Mouse (Mus musculus): ENCODE measurements around the gene Ttc17.
"Not testable (repeated sequence)": the region's sequence is repeated elsewhere in the genome, so short reads cannot be mapped to it uniquely, and the experiment has no call there.

The Ttc17 gene

GRCm38 (mm10) chr2:94406083-94406957 is at the start of gene Ttc17:
TSS of gene Ttc17 (minus strand) at chr2:94406689.
- in situ Hi-C loops (cut with MboI; ENCODE audit: unreplicated experiment in 2 of 2), result loop anchor here (25.0 kb wide), 3 partner anchors 244 to 1219 kb away; partner anchors contain the start of genes Hsd17b12 (in 2 of the 2), Cd82 (in 1 of the 2) and Trp53i11 (in 1 of the 2)

DNA sequence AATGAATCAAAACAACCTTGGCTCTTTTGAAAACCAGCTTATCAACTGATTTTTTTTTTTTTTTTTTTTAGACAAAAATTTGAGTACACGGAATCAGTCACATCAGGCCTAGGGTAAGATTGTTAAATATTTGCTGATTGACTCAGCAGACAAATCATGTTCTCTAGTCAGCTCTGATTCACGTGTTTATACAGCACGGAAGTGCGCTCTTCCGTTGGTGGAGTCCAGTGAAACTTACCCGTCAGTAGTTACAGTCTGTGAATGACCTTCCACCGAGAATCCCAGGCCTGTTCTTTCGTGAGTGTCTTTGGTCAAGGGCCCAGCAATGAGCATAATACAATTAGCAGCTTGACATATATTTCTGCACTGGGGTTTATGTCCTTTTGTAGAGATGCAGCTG is 43.2 kb upstream of the Ttc17 start:
- in situ Hi-C loops (cut with MboI; ENCODE audit: unreplicated experiment in 2 of 2), result loop anchor here (25.0 kb wide), 5 partner anchors 513 to 1863 kb away; partner anchors contain the start of gene Lrrc4c (in 1 of the 2)

DNA sequence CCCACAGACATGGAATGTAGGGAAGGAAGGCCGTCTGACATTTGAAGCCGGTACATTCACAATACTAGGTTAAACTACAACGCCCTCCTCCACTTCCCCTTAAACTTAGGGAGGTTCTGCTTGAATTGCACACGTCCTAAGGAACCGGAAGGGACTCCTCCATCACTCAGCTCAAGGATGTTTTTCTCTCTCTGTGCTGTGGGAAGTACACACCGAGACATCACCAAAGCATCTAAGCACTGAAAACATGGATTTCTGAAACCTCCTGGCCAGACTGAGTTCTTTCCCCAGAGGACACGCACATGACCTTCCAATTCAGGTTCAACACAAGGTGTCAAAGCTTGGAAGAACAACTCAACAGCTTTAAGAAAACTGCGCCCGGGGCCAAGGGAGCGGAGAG is 30.5 kb upstream of the Ttc17 start:
- in situ Hi-C loops (cut with MboI; ENCODE audit: unreplicated experiment in 2 of 2), result no loop called here

DNA sequence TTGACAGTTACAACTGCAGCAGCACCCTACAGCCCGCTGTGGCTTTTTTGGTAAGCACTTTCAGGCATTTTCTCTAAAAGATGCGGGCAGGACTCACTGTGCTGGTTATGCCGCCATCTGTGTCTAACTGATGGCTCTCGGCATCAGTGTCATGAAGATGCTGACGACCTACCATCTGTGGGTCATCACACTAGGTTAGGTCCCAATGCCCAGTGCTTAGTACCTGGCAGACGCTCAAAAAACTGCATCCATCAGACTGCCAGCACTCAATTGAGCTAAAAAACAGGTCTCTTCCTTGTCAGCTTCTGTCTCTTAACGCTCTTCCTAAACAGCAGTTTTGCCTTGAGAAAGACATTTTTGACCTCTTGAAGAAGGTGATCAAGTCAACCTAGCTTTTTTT is 29.0 kb upstream of the Ttc17 start:
- in situ Hi-C loops (cut with MboI; ENCODE audit: unreplicated experiment in 2 of 2), result no loop called here

GRCm38 (mm10) chr2:94434833-94435232 is 28.3 kb upstream of the Ttc17 start:
- in situ Hi-C loops (cut with MboI; ENCODE audit: unreplicated experiment in 2 of 2), result no loop called here

DNA sequence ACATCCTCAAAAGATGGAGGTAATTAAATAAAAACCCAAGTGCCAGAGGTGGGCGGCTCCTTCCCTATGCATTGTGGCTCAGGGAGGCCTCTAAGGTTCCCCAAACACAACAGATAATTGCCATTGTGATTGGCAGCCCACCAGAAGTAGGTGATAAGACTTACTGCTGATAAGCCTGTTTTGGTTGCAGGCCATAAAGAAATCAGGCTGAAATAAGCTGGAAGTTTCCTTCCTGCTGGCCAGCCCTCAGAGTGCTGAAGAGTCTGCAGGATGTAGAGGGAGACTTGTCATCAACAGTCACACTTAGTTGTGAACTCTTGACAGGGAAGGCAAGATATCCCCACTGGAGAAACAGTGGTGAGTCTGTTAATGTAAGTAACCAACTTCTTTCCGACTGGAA is 25.7 kb upstream of the Ttc17 start:
- in situ Hi-C loops (cut with MboI; ENCODE audit: unreplicated experiment in 2 of 2), result no loop called here

DNA sequence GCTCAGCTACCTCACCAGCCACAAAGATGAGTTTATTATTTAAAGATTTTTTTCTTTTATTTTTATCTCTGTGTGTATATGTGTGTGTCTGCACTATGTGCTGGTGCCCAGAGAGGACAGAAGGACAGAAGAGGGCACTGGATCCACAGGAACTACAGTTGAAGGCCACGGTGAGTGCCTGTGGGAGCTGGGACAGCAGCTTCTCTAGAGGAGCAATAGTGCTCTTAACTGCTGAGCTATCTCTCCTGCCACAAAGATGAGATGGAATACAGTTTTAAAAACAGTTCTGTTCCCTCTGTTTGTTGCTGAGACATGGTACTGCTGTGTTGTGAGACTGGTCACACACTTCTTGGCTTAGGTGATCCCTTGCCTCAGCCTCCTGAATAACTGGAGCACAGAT is 22.0 kb upstream of the Ttc17 start:
- in situ Hi-C loops (cut with MboI; ENCODE audit: unreplicated experiment in 2 of 2), result no loop called here

DNA sequence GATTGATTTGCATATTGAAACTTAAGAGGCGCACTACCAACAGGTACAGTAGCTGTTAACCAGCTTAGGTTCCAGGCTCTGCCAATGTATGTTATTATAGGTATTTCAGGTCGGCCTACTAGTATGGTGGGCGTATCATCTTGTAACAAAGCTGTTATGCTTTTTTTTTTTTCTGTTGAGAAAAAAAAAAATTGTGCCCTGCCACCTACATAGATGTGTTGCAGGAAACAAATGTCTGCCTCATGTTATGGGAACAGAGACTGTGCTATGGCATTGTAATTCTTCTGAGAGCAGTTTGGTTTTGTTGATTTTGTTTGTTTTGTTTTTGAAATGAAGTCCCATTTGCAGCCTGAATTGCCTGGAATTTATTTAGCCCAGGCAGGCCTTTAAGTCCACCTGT is 952 bp upstream of the Ttc17 start:
- in situ Hi-C loops (cut with MboI; ENCODE audit: unreplicated experiment in 2 of 2), result loop anchor here (25.0 kb wide), 3 partner anchors 245 to 1220 kb away; partner anchors contain the start of genes Hsd17b12 (in 2 of the 2), Cd82 (in 1 of the 2) and Trp53i11 (in 1 of the 2)

DNA sequence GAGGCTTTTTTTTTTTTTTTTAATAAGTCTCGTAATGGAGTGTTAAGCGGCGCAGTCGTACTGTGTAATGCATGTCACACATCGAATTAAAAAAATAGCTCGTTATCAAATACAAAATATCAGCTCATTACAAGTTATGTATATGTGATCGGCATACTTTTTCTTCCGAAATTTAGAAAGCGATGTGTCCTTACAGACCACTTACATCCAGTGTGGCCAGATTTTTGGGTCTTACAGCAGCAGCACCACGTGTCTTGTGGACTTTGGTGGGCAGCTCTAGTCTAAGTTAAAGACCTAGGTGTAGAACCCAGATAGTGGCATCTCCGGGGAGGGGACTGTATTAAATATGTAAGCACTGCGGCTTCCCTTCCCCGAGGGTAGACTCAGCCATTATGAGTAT is 532 bp upstream of the Ttc17 start:
- in situ Hi-C loops (cut with MboI; ENCODE audit: unreplicated experiment in 2 of 2), result loop anchor here (25.0 kb wide), 3 partner anchors 245 to 1220 kb away; partner anchors contain the start of genes Hsd17b12 (in 2 of the 2), Cd82 (in 1 of the 2) and Trp53i11 (in 1 of the 2)

- in situ Hi-C loops (cut with MboI; ENCODE audit: unreplicated experiment in 2 of 2), result loop anchor here (25.0 kb wide), 3 partner anchors 243 to 1218 kb away; partner anchors contain the start of genes Hsd17b12 (in 2 of the 2), Cd82 (in 1 of the 2) and Trp53i11 (in 1 of the 2)
These were observed 949 bp downstream of the Ttc17 start for GRCm38 (mm10) chr2:94405397-94406082.

- in situ Hi-C loops (cut with MboI; ENCODE audit: unreplicated experiment in 2 of 2), result loop anchor here (25.0 kb wide), 3 partner anchors 242 to 1217 kb away; partner anchors contain the start of genes Hsd17b12 (in 2 of the 2), Cd82 (in 1 of the 2) and Trp53i11 (in 1 of the 2)
These were observed 1.8 kb downstream of the Ttc17 start for GRCm38 (mm10) chr2:94404512-94405240.

- in situ Hi-C loops (cut with MboI; ENCODE audit: unreplicated experiment in 2 of 2), result loop anchor here (25.0 kb wide), 3 partner anchors 240 to 1215 kb away; partner anchors contain the start of genes Hsd17b12 (in 2 of the 2), Cd82 (in 1 of the 2) and Trp53i11 (in 1 of the 2)
These were observed 3.9 kb downstream of the Ttc17 start for GRCm38 (mm10) chr2:94402561-94402960.

DNA sequence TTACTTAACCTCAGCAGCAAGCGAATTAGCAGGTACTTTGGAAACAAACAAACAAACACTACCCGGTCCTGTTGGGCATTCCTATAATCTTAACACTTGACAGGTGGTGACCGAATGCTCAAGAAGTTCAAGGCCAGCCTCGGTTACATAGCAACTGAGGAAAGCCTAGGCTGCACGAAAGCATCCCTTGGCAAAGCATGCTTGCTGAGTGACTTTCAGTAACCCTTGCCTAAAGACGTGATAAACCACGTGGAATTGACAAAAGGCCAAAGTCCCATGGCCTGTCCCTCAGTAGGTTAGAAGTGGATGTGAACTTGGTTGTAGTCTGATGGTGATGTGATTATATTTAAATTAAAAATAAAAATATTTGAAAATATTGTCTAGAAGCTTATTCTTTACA is 4.4 kb downstream of the Ttc17 start:
- in situ Hi-C loops (cut with MboI; ENCODE audit: unreplicated experiment in 2 of 2), result loop anchor here (25.0 kb wide), 3 partner anchors 240 to 1215 kb away; partner anchors contain the start of genes Hsd17b12 (in 2 of the 2), Cd82 (in 1 of the 2) and Trp53i11 (in 1 of the 2)

GRCm38 (mm10) chr2:94401006-94401405 is 5.5 kb downstream of the Ttc17 start:
- in situ Hi-C loops (cut with MboI; ENCODE audit: unreplicated experiment in 2 of 2), result loop anchor here (25.0 kb wide), 3 partner anchors 239 to 1214 kb away; partner anchors contain the start of genes Hsd17b12 (in 2 of the 2), Cd82 (in 1 of the 2) and Trp53i11 (in 1 of the 2)

DNA sequence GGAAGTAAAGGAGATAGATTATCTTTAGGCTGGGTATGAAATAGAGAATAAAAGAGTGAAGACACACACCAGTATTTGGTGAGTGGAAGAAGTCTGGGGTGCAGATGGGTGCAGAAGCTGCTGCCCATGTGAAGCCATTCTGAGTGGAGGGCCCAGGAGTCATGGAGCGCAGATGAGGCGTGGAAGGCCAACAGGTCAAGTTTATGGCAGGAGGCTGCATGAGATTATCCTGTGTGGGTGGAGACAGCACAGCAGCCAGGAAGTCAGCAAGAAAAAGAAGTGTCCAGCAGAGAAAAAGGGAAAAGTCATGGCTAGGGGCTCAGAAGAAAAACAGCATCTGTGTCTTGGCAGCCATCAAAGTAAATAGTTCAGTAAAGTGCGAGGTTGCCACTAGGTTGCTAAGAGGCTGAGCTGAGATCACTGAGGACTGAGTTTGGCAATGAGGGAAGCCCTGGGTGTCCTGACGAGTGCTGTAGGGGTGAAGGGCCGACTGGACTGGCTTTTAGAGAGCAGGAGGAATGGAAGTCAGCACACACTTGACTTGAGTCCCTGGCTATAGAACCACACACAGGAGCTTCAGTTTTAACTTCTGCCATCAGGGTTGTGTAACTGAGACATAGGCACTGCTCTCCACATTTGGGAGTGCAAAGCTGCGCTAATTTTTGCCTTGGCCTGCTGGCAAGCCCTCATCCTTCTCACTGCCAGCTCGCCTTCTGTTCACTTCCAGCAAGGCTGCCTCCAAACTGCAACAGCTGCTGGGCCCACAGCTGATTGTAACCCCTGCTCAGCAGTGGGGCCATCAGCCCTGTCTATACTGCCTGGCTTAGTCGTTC is 8.1 kb downstream of the Ttc17 start:
- in situ Hi-C loops (cut with MboI; ENCODE audit: unreplicated experiment in 2 of 2), result no loop called here

- in situ Hi-C loops (cut with MboI; ENCODE audit: unreplicated experiment in 2 of 2), result no loop called here
These were observed 9.0 kb downstream of the Ttc17 start for GRCm38 (mm10) chr2:94397453-94397852.

DNA sequence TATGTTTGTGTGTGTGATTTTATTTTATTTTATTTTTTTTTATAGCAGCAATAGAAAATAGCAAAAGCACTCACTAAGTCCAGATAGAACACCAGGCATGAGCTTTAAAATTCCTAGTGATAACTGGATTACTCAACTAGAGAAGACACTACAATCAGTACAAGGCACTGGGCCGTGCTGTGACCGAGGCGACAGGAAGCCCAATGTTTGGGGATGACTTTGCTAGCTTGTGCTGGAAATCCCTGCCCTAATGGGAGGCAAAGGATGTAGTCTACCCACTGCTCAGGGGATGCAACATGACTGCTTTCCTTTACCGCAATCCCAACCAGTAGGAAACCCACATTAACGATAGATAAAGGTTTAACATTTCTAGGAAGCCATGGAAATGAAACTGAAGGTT is 10.2 kb downstream of the Ttc17 start:
- in situ Hi-C loops (cut with MboI; ENCODE audit: unreplicated experiment in 2 of 2), result no loop called here

GRCm38 (mm10) chr2:94391127-94391526 is 15.4 kb downstream of the Ttc17 start:
- in situ Hi-C loops (cut with MboI; ENCODE audit: unreplicated experiment in 2 of 2), result not testable (repeated sequence)

DNA sequence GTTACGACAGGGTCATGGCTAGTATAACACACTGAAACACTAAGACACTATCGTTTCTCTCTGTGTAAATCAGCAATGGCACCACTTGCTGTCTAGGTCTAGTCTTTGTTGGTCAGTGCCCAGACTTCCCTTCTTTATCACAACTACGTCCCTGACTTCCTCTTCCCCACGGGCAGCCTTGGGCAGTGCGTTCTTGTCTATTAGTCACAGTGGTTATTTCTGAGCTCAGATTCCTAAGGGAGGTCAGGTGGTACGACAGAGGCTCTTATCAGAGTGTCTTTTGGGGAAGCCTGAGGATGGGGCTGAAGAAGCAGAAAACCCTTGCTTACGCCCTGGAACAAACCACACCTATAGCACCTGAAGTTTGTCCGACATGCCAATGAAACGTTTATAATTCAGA is 17.5 kb downstream of the Ttc17 start:
- in situ Hi-C loops (cut with MboI; ENCODE audit: unreplicated experiment in 2 of 2), result no loop called here
